Mouse (Mus musculus) spleen, postnatal 36 days (tissue): ENCODE data around the gene H2al1m.
"Not testable (repeated sequence)": the region's sequence is repeated elsewhere in the genome, so short reads cannot be mapped to it uniquely, and the experiment has no call there.

ENCODE experiments used
- DNase-seq, 2 experiments: peaks; one replicate each; pipeline ENCODE4 v3.0.0; 2022; ENCODE audit warnings: low spot score in 2 of 2, mixed read lengths in 1 of 2

The H2al1m gene

GRCm38 (mm10) chrX:9327954-9328353 is 44.4 kb downstream of the H2al1m start:
- not testable (repeated sequence) for DNase-seq

GRCm38 (mm10) chrX:9332366-9332962 is 48.9 kb downstream of the H2al1m start:
- DNase-seq, result peak in 1 of 2 experiments; percentile 29

GRCm38 (mm10) chrX:9333035-9333434 is 49.5 kb downstream of the H2al1m start:
- peak; percentile 13 to 64 for DNase-seq
